Mouse (Mus musculus): ENCODE data around the gene Dexi. TPM values are rescaled to one million over a fixed set of nuclear protein-coding genes. Genes with fewer than 3 reads are reported as not detected.

Gene Dexi
- polyA plus RNA-seq, 1 experiment, result 20.8 TPM

DNA sequence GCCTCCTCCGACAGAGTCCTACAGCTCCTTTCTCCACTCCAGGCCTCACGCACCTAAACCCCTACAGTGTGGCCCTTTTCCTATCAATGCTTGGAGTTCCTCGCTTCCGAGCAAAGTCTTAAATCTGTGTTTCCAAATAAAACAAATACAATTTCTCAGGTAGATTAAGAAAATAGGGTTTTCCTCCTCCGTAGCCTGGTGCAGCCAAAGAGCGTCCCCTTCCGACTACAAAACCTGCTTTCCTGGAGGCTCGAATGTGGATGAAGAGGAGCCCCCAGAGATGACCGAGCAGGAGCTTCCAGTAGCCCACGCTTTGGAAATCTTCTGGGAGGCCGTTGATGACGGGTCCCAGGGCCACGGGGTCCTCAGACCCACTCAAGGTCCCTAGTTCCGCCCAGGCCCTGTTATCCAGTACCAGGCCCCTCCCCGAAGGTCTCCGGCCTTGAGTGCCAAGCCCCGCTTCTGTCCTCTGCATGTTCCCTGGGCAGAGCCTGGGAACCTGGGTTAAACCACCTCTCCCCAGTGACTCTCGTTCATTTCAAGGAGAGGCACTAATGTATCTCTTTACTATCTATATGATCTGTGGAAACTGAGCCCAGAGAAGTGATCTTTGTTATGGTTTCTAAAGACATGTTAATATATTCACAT is 52.2 kb downstream of the Dexi start:
- TF ChIP-seq MYOD1 (IDR thresholded peaks at IDR 0.05; ENCODE audit: control insufficient read depth in 1 of 3, insufficient read length in 2 of 3, low read depth in 2 of 3) (no peak), E2F4 (IDR thresholded peaks at IDR 0.05; ENCODE audit: insufficient read depth) (no peak), CEBPB (IDR thresholded peaks at IDR 0.05; ENCODE audit: insufficient read depth, poor library complexity, severe bottlenecking) (no peak)
- Histone ChIP-seq H3K27me3 (ENCODE audit: control insufficient read depth, insufficient read depth, insufficient read length) (peaks cover 39% of the 10 kb centered on the region), H3K79me2 (ENCODE audit: control insufficient read depth, insufficient read depth) (no peaks in the 10 kb centered on the region), H3K36me3 (ENCODE audit: control insufficient read depth, insufficient read depth) (no peaks in the 10 kb centered on the region), H3K4me2 (ENCODE audit: low read depth) (no peak overlapping the region), H3ac (ENCODE audit: control insufficient read depth, insufficient read length) (no peak overlapping the region), H3K4me3 (no peak overlapping the region)

DNA sequence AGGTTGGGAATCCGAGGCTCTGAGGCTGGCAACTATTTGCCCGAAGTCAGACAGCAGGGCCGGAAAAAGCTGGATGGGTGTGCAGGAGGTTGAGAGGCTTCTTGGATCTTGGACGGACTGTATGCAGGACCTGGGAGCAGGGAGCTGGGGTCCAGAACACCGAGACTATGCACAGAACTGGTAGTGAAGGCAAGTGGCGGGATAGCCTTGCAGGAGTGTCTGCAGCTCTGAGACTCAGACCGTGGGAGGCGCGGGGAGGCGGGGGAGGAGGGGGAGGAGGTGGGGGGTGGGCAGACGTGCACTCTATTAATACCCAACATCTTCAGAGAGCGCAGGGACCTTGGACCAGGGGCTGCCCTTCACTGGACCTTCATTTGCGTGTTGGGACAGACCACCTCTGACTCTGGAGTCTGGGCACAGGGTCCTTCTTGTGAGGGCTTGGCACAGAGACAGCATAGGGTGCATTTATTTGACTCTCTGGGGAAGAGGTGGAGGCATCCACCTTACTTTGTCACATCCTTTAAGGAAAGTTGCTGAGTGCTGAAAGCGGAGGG is 52.9 kb downstream of the Dexi start:
- no peaks in the 10 kb centered on the region for H3K36me3 ChIP-seq (ENCODE audit: control insufficient read depth, insufficient read depth)
- H3ac ChIP-seq (ENCODE audit: control insufficient read depth, insufficient read length), result no peak overlapping the region
- no peak overlapping the region for H3K4me3 ChIP-seq
- H3K27me3 ChIP-seq (ENCODE audit: control insufficient read depth, insufficient read depth, insufficient read length), result peaks cover 40% of the 10 kb centered on the region
- H3K4me2 ChIP-seq (ENCODE audit: low read depth), result no peak overlapping the region
- TF ChIP-seq POLR2A (IDR thresholded peaks at IDR 0.05; ENCODE audit: insufficient read length, low read depth) (no peak), POLR2AphosphoS2 (IDR thresholded peaks at IDR 0.05; ENCODE audit: insufficient read length, low read depth) (no peak), TCF12 (IDR thresholded peaks at IDR 0.05; ENCODE audit: insufficient read depth, poor library complexity, severe bottlenecking) (no peak), TCF3 (IDR thresholded peaks at IDR 0.05; ENCODE audit: insufficient read length, low read depth) (no peak), SRF (IDR thresholded peaks at IDR 0.05; ENCODE audit: control insufficient read depth, insufficient read length, low read depth) (no peak), REST (IDR thresholded peaks at IDR 0.05; ENCODE audit: insufficient read depth, insufficient read length) (no peak), USF1 (IDR thresholded peaks at IDR 0.05; ENCODE audit: low read depth) (no peak), E2F4 (IDR thresholded peaks at IDR 0.05; ENCODE audit: insufficient read depth) (no peak), MYOG (IDR thresholded peaks at IDR 0.05; ENCODE audit: control insufficient read depth in 1 of 3, insufficient read depth in 1 of 3, insufficient read length in 2 of 3, low read depth in 2 of 3) (no peak), CEBPB (IDR thresholded peaks at IDR 0.05; ENCODE audit: insufficient read depth, poor library complexity, severe bottlenecking) (no peak), MAX (IDR thresholded peaks at IDR 0.05; ENCODE audit: low read depth) (no peak), MYOD1 (IDR thresholded peaks at IDR 0.05; ENCODE audit: control insufficient read depth in 1 of 3, insufficient read length in 2 of 3, low read depth in 2 of 3) (no peak)
- no peaks in the 10 kb centered on the region for H3K79me2 ChIP-seq (ENCODE audit: control insufficient read depth, insufficient read depth)

GRCm38 (mm10) chr16:10489483-10489882 is 53.4 kb downstream of the Dexi start:
- Histone ChIP-seq H3K4me3 (no peak overlapping the region), H3K79me2 (ENCODE audit: control insufficient read depth, insufficient read depth) (no peaks in the 10 kb centered on the region), H3K27me3 (ENCODE audit: control insufficient read depth, insufficient read depth, insufficient read length) (peaks cover 42% of the 10 kb centered on the region)

GRCm38 (mm10) chr16:10488769-10489481 is 53.9 kb downstream of the Dexi start:
- Histone ChIP-seq H3ac (ENCODE audit: control insufficient read depth, insufficient read length) (no peak overlapping the region), H3K4me2 (ENCODE audit: low read depth) (no peak overlapping the region), H3K27me3 (ENCODE audit: control insufficient read depth, insufficient read depth, insufficient read length) (peaks cover 41% of the 10 kb centered on the region), H3K36me3 (ENCODE audit: control insufficient read depth, insufficient read depth) (no peaks in the 10 kb centered on the region), H3K4me3 (no peak overlapping the region), H3K79me2 (ENCODE audit: control insufficient read depth, insufficient read depth) (no peaks in the 10 kb centered on the region)
- TF ChIP-seq POLR2AphosphoS2 (IDR thresholded peaks at IDR 0.05; ENCODE audit: insufficient read length, low read depth), result no peak
- TF ChIP-seq SRF (IDR thresholded peaks at IDR 0.05; ENCODE audit: control insufficient read depth, insufficient read length, low read depth), result no peak
- TF ChIP-seq E2F4 (IDR thresholded peaks at IDR 0.05; ENCODE audit: insufficient read depth), result no peak
- no peak for TF ChIP-seq CEBPB (IDR thresholded peaks at IDR 0.05; ENCODE audit: insufficient read depth, poor library complexity, severe bottlenecking)
- no peak for TF ChIP-seq MAX (IDR thresholded peaks at IDR 0.05; ENCODE audit: low read depth)
- TF ChIP-seq REST (IDR thresholded peaks at IDR 0.05; ENCODE audit: insufficient read depth, insufficient read length), result no peak
- no peak for TF ChIP-seq POLR2A (IDR thresholded peaks at IDR 0.05; ENCODE audit: insufficient read length, low read depth)
- TF ChIP-seq USF1 (IDR thresholded peaks at IDR 0.05; ENCODE audit: low read depth), result no peak
- TF ChIP-seq MYOD1 (IDR thresholded peaks at IDR 0.05; ENCODE audit: control insufficient read depth in 1 of 3, insufficient read length in 2 of 3, low read depth in 2 of 3), result no peak
- no peak for TF ChIP-seq TCF12 (IDR thresholded peaks at IDR 0.05; ENCODE audit: insufficient read depth, poor library complexity, severe bottlenecking)
- no peak for TF ChIP-seq TCF3 (IDR thresholded peaks at IDR 0.05; ENCODE audit: insufficient read length, low read depth)
- TF ChIP-seq MYOG (IDR thresholded peaks at IDR 0.05; ENCODE audit: control insufficient read depth in 1 of 3, insufficient read depth in 1 of 3, insufficient read length in 2 of 3, low read depth in 2 of 3), result no peak

More at GRCm38 (mm10) chr16:10489483-10489882, 53.4 kb downstream of the Dexi start:
- H3K4me2 ChIP-seq (ENCODE audit: low read depth), result no peak overlapping the region
- no peak for TF ChIP-seq MYOG (IDR thresholded peaks at IDR 0.05; ENCODE audit: control insufficient read depth in 1 of 3, insufficient read depth in 1 of 3, insufficient read length in 2 of 3, low read depth in 2 of 3)
- TF ChIP-seq TCF12 (IDR thresholded peaks at IDR 0.05; ENCODE audit: insufficient read depth, poor library complexity, severe bottlenecking), result no peak
- H3ac ChIP-seq (ENCODE audit: control insufficient read depth, insufficient read length), result no peak overlapping the region
- no peaks in the 10 kb centered on the region for H3K36me3 ChIP-seq (ENCODE audit: control insufficient read depth, insufficient read depth)

Measured in myocyte (in vitro differentiated cells).